ENCODE assay signal across 16 mouse cellular contexts in genomic region chr10:111510798-111511197, GRCm38 (mm10). TPM values are rescaled to one million over a fixed set of nuclear protein-coding genes. Genes with fewer than 3 reads are reported as not detected.
DNase-seq lines count a peak whose midpoint lies in the region; ATAC-seq and TF ChIP-seq lines count a peak whose summit lies in the region.
"Had no signal": no experiment of that assay in that cellular context is flagged by ENCODE, and none has a peak within 500 bp of the region (broad histone marks: within the 10 kb centered on the region; RNA-seq: fewer than 3 reads in every experiment).

No protein-coding gene starts in this region.

- H3K27me3 ChIP-seq in kidney, postnatal 0 days (ENCODE audit: insufficient read depth, low read length), result no peaks in the 10 kb centered on the region
- H3K27me3 ChIP-seq: megakaryocyte, embryonic 14.5 days had no signal

- ATAC-seq in kidney, postnatal 0 days (replicated peaks; ENCODE audit: low FRiP score, low read depth), result no peak
- no peak for ATAC-seq in erythroid progenitor cell, adult 5-6 weeks (replicated peaks; ENCODE audit: low FRiP score, poor library complexity, severe bottlenecking)
- ATAC-seq: forebrain, embryonic 13.5 days had no signal

- no peak overlapping the region for H3K4me3 ChIP-seq in kidney, postnatal 0 days (replicated peaks; ENCODE audit: low read depth, low read length)
- H3K4me3 ChIP-seq: forebrain, embryonic 13.5 days; hindbrain, embryonic 10.5 days; liver, embryonic 13.5 days; megakaryocyte, embryonic 14.5 days had no signal

- no peak overlapping the region for H3K9ac ChIP-seq in kidney, postnatal 0 days (ENCODE audit: low read depth, low read length)
- H3K9ac ChIP-seq: forebrain, embryonic 13.5 days; liver, embryonic 13.5 days had no signal

- no peaks in the 10 kb centered on the region for H3K9me3 ChIP-seq in kidney, postnatal 0 days (replicated peaks; ENCODE audit: low read length)
- H3K9me3 ChIP-seq: forebrain, embryonic 13.5 days; hindbrain, embryonic 10.5 days; liver, embryonic 13.5 days; megakaryocyte, embryonic 14.5 days had no signal

- no peaks in the 10 kb centered on the region for H3K36me3 ChIP-seq in kidney, postnatal 0 days (ENCODE audit: insufficient read depth, low read length)
- H3K36me3 ChIP-seq: hindbrain, embryonic 10.5 days; liver, embryonic 13.5 days had no signal

- no peak for TF ChIP-seq CTCF in kidney, postnatal 0 days (IDR thresholded peaks at IDR 0.05; ENCODE audit: low read depth)

- peak overlapping the region; percentile 3; the same call in 1 of the 2 replicates for H3K27ac ChIP-seq in kidney, postnatal 0 days
- H3K27ac ChIP-seq: forebrain, embryonic 13.5 days; hindbrain, embryonic 10.5 days; liver, embryonic 13.5 days had no signal

- 24% methylated on average over 7 of the region's 7 CpGs for WGBS in kidney, postnatal 0 days

- DNase-seq in adrenal gland, adult 2 months, result peak; percentile 69
- no peak for DNase-seq in adrenal gland, postnatal 25 days
- peak; percentile 54 for DNase-seq in kidney, postnatal 0 days (ENCODE audit: low spot score)
- no peak for DNase-seq in kidney, adult 18-20 months
- DNase-seq in thymus, postnatal 14 days, result peak; percentile 44
- DNase-seq in thymus, adult 18-20 months, result no peak
- DNase-seq in left cerebral cortex, adult 8-10 months (ENCODE audit: low spot score in 2 of 2), result no peak
- DNase-seq: cerebellum, adult 18-20 months; kidney, adult 9 months; liver, embryonic 13.5 days; right cerebral cortex, postnatal 14 days had no signal

- no peak overlapping the region for H3K4me2 ChIP-seq in kidney, postnatal 0 days (ENCODE audit: low read length)
- H3K4me2 ChIP-seq: forebrain, embryonic 13.5 days; heart, embryonic 11.5 days; liver, embryonic 13.5 days had no signal

- peaks cover 17% of the 10 kb centered on the region for H3K4me1 ChIP-seq in kidney, postnatal 0 days (replicated peaks; ENCODE audit: insufficient read depth, low read length)

RNA-seq across cellular contexts. Expression of gene Phlda1, which starts 4.7 kb away (rescaled TPM):
- total RNA-seq in adrenal gland, adult 2 months (2021), result 10 to 100 TPM; 58.7 to 66.1 TPM
- 113 and 162 TPM in 2 replicates for polyA plus RNA-seq in adrenal gland, adult 2 months (2012; rRNA removed)
- total RNA-seq in adrenal gland, postnatal 25 days (2021), result 66.2 and 75.2 TPM in 2 replicates
- 25.3 and 29.5 TPM in 2 replicates for polyA plus RNA-seq in kidney, postnatal 0 days (2015; fragmentation: Nextera tagmentation; extraction: Ambion mirVana)
- 0.84 TPM in 1 of 2 replicates, not detected in the other for total RNA-seq in erythroid progenitor cell, adult 5-6 weeks (2015; ENCODE audit: low replicate concordance)
- 0.38 TPM in 1 of 2 replicates, not detected in the other for total RNA-seq in erythroid progenitor cell, adult 5-6 weeks (2017; ENCODE audit: low replicate concordance)
- 10 to 100 TPM; 24.1 to 31.4 (median 25.1) TPM for total RNA-seq in left cerebral cortex, adult 8-10 months (2022)

RNA-seq across cellular contexts. Expression of gene Nap1l1, which starts 37.8 kb away (rescaled TPM):
- total RNA-seq in adrenal gland, adult 2 months (2021), result 100 to 1,000 TPM; 125 to 139 TPM
- polyA plus RNA-seq in adrenal gland, adult 2 months (2012; rRNA removed), result 1.8 and 2.1 TPM in 2 replicates
- total RNA-seq in adrenal gland, postnatal 25 days (2021), result 150 and 162 TPM in 2 replicates
- polyA plus RNA-seq in kidney, postnatal 0 days (2015; fragmentation: Nextera tagmentation; extraction: Ambion mirVana), result 171 and 174 TPM in 2 replicates
- total RNA-seq in erythroid progenitor cell, adult 5-6 weeks (2015; ENCODE audit: low replicate concordance), result 170 and 182 TPM in 2 replicates
- total RNA-seq in erythroid progenitor cell, adult 5-6 weeks (2017; ENCODE audit: low replicate concordance), result 199 and 208 TPM in 2 replicates
- total RNA-seq in left cerebral cortex, adult 8-10 months (2022), result 100 to 1,000 TPM; 212 to 237 (median 222) TPM

Comparison
In these comparisons a context has a peak if more than half of its experiments do, and no peak if none do; other contexts are left out.
1. DNase-seq: peak in adrenal gland, adult 2 months (single experiment), kidney, postnatal 0 days (single experiment) and thymus, postnatal 14 days (single experiment); none in adrenal gland, postnatal 25 days (single experiment), kidney, adult 18-20 months (single experiment), thymus, adult 18-20 months (0 of 2) and left cerebral cortex, adult 8-10 months (0 of 2).
2. RNA of gene Phlda1, which starts 4.7 kb away (total RNA-seq): 66.2 to 75.2 TPM in adrenal gland, postnatal 25 days, 58.7 to 66.1 TPM in adrenal gland, adult 2 months and 24.1 to 31.4 TPM in left cerebral cortex, adult 8-10 months; 0.38 to 0.84 TPM in erythroid progenitor cell, adult 5-6 weeks; every median in the first group is over 10 times any median in the second.